Mouse (Mus musculus) hindbrain, embryonic 11.5 days (tissue): Measurements from ENCODE around the gene Ntn1. TPM values are rescaled to one million over a fixed set of nuclear protein-coding genes. Genes with fewer than 3 reads are reported as not detected.

Experiments
- ATAC-seq: fragments of 200-750 bp; cut with Nextera tagmentation; 2 replicates; pipeline ENCODE4 v1.8.0; 2017; ENCODE audit warnings: mild to moderate bottlenecking, moderate TSS enrichment, moderate library complexity; ENCODE audit not compliant: low FRiP score
- DNase-seq: peaks from one replicate; pipeline ENCODE4 v3.0.0-alpha.2; 2015; ENCODE audit warnings: low spot score
- H3K27ac ChIP-seq: fragments of 300-500 bp; sonication (generic); 2 replicates; pipeline ENCODE4 v1.5.1; 2014; ENCODE audit warnings: mild to moderate bottlenecking, low read depth, low read length
- H3K27me3 ChIP-seq: fragments of 300-500 bp; sonication (generic); 2 replicates; pipeline ENCODE4 v1.6.1; 2014; ENCODE audit warnings: mild to moderate bottlenecking, low read length, moderate library complexity, mixed read lengths; ENCODE audit not compliant: control insufficient read depth, insufficient read depth
- H3K36me3 ChIP-seq: fragments of 300-500 bp; sonication (generic); 2 replicates; pipeline ENCODE4 v1.6.1; 2014; ENCODE audit warnings: mild to moderate bottlenecking, low read length, moderate library complexity, mixed read lengths; ENCODE audit not compliant: control insufficient read depth, insufficient read depth
- H3K4me1 ChIP-seq: fragments of 300-500 bp; sonication (generic); replicated peaks from 2 replicates; pipeline ENCODE4 v1.6.1; 2014; ENCODE audit warnings: low read length, mixed read lengths; ENCODE audit not compliant: control insufficient read depth, insufficient read depth
- H3K4me2 ChIP-seq: fragments of 300-500 bp; sonication (generic); replicated peaks from 2 replicates; pipeline ENCODE4 v1.6.1; 2014; ENCODE audit warnings: mild to moderate bottlenecking, low read depth, low read length
- H3K4me3 ChIP-seq: fragments of 300-500 bp; sonication (generic); 2 replicates; pipeline ENCODE4 v1.5.1; 2014; ENCODE audit warnings: low read depth, low read length
- H3K9ac ChIP-seq: fragments of 300-500 bp; sonication (generic); 2 replicates; pipeline ENCODE4 v1.6.1; 2014; ENCODE audit warnings: low read depth, low read length
- H3K9me3 ChIP-seq: fragments of 300-500 bp; sonication (generic); 2 replicates; pipeline ENCODE4 v1.6.1; 2016; ENCODE audit warnings: low read length; ENCODE audit not compliant: control insufficient read depth
- WGBS: fragments of 180-500 bp; shearing (Covaris S2); extraction: QIAGEN DNeasy Blood & Tissue Kit; methylation state at CpG from one replicate; pipeline ENCODE4 v1.1.7; 2014; 5-methylcytosine and 5-hydroxymethylcytosine counted together
- polyA plus RNA-seq: library from polyadenylated mRNA; unstranded; fragments of >200 nt; fragmentation: Nextera tagmentation; extraction: Ambion mirVana; gene quantifications from 2 replicates; pipeline ENCODE4 v1.2.1, GENCODE M21; 2014

Gene Ntn1
- polyA plus RNA-seq, 1 experiment from 2014 or later: 11.9 TPM

GRCm38 (mm10) chr11:68383519-68383918 is 17.1 kb downstream of the Ntn1 start:
- Histone ChIP-seq H3K27me3 (peaks cover 53% of the 10 kb centered on the region), H3K4me3 (peak overlapping the region; percentile 68), H3K9me3 (no peaks in the 10 kb centered on the region), H3K4me2 (peak overlapping the region; percentile 89), H3K36me3 (no peaks in the 10 kb centered on the region), H3K4me1 (peaks cover 30% of the 10 kb centered on the region), H3K9ac (peak overlapping the region; percentile 46; the same call in 1 of the 2 replicates), H3K27ac (peak overlapping the region; percentile 42; the same call in 1 of the 2 replicates)
- peak; percentile 62 for DNase-seq
- no peak for ATAC-seq
- WGBS: 1% methylated on average over 10 of the region's 10 CpGs

GRCm38 (mm10) chr11:68381833-68382232 is 18.8 kb downstream of the Ntn1 start:
- Histone ChIP-seq H3K27ac (no peak overlapping the region), H3K4me2 (no peak overlapping the region), H3K9ac (no peak overlapping the region), H3K4me1 (peaks cover 27% of the 10 kb centered on the region), H3K9me3 (no peaks in the 10 kb centered on the region), H3K36me3 (no peaks in the 10 kb centered on the region), H3K27me3 (peaks cover 47% of the 10 kb centered on the region), H3K4me3 (no peak overlapping the region)
- ATAC-seq: no peak
- no peak for DNase-seq
- 70% methylated on average over 1 of the region's 1 CpGs for WGBS

GRCm38 (mm10) chr11:68381318-68381717 is 19.3 kb downstream of the Ntn1 start:
- H3K27ac ChIP-seq: no peak overlapping the region
- H3K9ac ChIP-seq: no peak overlapping the region
- WGBS: 67% methylated on average over 9 of the region's 9 CpGs
- DNase-seq: no peak
- ATAC-seq: no peak
- no peak overlapping the region for H3K4me3 ChIP-seq
- H3K4me2 ChIP-seq: no peak overlapping the region
- H3K4me1 ChIP-seq: peaks cover 27% of the 10 kb centered on the region
- peaks cover 46% of the 10 kb centered on the region for H3K27me3 ChIP-seq
- H3K9me3 ChIP-seq: no peaks in the 10 kb centered on the region
- H3K36me3 ChIP-seq: no peaks in the 10 kb centered on the region

DNA sequence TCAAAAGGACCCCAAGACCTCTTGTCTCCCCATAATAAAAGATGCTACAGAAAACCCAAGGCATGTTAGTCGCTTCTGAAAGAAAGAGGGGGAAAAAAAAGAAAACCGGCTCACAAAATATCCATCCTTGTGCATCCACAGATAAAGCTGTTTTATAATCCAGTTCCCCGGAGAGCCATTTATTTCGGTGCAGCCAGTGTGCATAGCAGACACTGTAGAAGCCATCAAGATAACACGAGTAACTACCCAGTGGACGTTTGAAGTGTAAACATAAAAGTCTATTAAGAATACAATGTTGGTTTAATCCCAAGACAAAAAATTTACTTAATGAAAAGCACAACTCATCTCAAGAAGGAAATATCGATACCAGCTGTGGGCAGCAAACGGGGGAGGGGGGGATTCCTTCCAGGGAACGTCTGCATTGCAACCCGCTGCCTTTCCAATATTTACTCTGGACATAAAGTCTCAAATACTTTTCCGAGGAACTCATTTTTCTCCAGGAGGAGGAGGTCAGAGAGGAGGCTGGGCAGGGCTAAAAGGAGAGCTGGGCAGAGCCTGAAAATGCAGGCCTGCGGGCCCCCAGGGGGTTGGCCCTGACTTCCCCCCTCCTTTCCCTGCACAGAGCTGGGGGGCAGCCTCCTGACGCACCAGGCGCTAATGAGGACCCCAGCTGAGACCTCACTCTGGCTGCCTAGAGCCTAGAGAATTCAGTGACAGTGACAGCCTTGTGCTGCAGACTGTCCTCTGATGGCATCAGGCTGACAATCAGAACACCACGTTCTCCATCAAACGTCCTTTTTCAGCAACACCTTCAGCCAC is 21.5 kb downstream of the Ntn1 start:
- Histone ChIP-seq H3K4me3 (no peak overlapping the region), H3K27ac (0 out of 2 replicates have a peak overlapping the region, but pooled peaks have one; percentile 32), H3K4me2 (peak overlapping the region; percentile 4), H3K4me1 (peaks cover 18% of the 10 kb centered on the region; the same call in 1 of the 2 replicates), H3K27me3 (peaks cover 36% of the 10 kb centered on the region), H3K9me3 (no peaks in the 10 kb centered on the region), H3K36me3 (no peaks in the 10 kb centered on the region), H3K9ac (peak overlapping the region; percentile 25; the same call in 1 of the 2 replicates)
- 10% methylated on average over 16 of the region's 16 CpGs for WGBS
- DNase-seq (peak; percentile 60), ATAC-seq (peak; percentile 67; the same call in 1 of the 2 replicates)

DNA sequence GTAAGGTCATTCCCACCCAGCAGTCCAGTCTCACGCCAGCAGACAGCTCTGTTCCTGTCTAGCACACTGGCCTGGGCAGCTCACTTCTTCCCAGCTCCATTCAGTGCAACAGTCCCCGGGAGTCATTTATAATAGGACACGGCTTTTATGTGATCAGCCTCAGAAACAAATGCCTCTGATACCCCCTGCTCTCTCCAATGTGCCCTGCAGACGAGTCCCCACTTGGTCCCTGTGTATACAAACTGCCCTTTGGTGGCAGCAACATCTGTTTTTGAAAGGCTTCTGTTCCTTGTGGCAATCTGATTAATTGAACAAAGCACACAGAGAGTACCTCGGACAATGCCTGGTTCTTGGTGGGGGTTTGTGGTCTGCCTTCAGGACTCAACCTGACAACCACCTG is 22.2 kb downstream of the Ntn1 start:
- no peak overlapping the region for H3K4me2 ChIP-seq
- WGBS: 6% methylated on average over 5 of the region's 5 CpGs
- H3K27ac ChIP-seq: 0 out of 2 replicates have a peak overlapping the region, but pooled peaks have one; percentile 32
- peak; percentile 57 for DNase-seq
- H3K27me3 ChIP-seq: peaks cover 32% of the 10 kb centered on the region
- peaks cover 15% of the 10 kb centered on the region; the same call in 1 of the 2 replicates for H3K4me1 ChIP-seq
- H3K9me3 ChIP-seq: no peaks in the 10 kb centered on the region
- no peaks in the 10 kb centered on the region for H3K36me3 ChIP-seq
- H3K4me3 ChIP-seq: no peak overlapping the region
- peak; percentile 82 for ATAC-seq
- H3K9ac ChIP-seq: no peak overlapping the region

DNA sequence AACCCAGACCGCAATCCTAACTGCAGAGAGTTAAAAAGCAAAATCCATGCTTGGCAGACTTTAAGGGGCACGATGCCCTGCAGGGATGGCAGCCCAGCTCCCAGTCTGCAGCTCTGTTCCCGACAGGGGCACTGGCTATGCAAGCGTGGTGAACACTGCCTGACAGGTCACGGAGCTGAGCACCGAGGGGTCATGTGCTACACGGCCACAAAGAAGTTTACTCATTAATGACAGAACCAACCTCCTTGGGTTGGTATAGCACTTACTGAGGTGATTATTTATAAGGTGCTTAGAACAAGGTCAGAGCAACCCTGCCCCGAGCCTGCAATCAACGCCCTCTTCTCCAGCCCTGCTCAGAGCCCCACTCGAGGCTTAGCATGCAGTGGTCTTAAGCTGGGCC is 27.5 kb downstream of the Ntn1 start:
- no peak for DNase-seq

DNA sequence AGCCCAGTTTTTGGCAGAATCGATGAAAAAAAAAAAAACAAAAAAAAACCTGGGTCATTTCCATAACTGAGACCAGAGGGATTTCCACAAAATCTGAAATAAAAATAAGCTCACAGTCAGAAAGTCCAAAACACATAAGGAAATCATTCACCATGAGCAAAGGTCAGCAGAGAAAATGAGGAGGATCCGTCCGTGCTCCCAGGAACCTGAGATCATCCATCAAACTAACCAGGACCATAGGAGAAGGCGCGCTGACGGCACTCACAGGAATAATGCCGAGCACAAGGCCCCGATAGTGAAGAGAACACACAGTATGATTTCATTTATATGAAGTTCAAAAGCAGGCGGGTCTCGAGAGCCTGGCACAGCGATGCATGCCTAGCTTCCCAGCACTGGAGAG is 29.0 kb downstream of the Ntn1 start:
- Histone ChIP-seq H3K9me3 (no peaks in the 10 kb centered on the region), H3K9ac (no peak overlapping the region), H3K4me2 (no peak overlapping the region), H3K27me3 (peaks cover 14% of the 10 kb centered on the region), H3K27ac (peak overlapping the region; percentile 30; the same call in 1 of the 2 replicates), H3K36me3 (no peaks in the 10 kb centered on the region), H3K4me1 (no peaks in the 10 kb centered on the region), H3K4me3 (no peak overlapping the region)
- DNase-seq (peak; percentile 32), ATAC-seq (no peak)
- 45% methylated on average over 11 of the region's 11 CpGs for WGBS

More for the DNA sequence above, 27.5 kb downstream of the Ntn1 start:
- Histone ChIP-seq H3K4me1 (no peaks in the 10 kb centered on the region), H3K27ac (no peak overlapping the region), H3K36me3 (no peaks in the 10 kb centered on the region), H3K4me3 (no peak overlapping the region), H3K9ac (no peak overlapping the region), H3K27me3 (peaks cover 22% of the 10 kb centered on the region), H3K4me2 (no peak overlapping the region), H3K9me3 (no peaks in the 10 kb centered on the region)
- 74% methylated on average over 10 of the region's 10 CpGs for WGBS
- ATAC-seq: no peak

DNA sequence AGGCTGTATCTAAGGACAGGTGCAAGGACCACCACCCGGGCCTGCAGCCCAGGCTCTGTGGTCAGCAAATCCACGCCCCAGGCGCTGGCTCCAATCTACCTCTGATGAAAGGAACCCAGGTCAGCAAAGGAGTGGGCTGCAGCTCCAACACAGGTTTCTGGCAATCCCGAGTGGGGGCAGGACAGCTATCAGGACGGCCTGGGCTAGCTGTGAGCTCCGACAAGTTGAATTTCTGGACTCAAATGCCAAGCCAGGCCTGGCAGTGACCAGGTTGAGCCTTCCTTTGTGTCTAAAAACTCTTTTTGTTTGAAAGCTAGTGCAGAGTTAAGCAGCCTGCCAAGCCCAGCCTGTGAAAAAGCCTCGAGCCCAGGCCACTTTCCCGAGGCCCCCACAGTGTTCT is 43.7 kb downstream of the Ntn1 start:
- Histone ChIP-seq H3K9ac (no peak overlapping the region), H3K27ac (no peak overlapping the region), H3K4me2 (no peak overlapping the region), H3K9me3 (no peaks in the 10 kb centered on the region), H3K4me1 (no peaks in the 10 kb centered on the region), H3K27me3 (no peaks in the 10 kb centered on the region), H3K36me3 (no peaks in the 10 kb centered on the region), H3K4me3 (no peak overlapping the region)
- no peak for DNase-seq
- 76% methylated on average over 8 of the region's 8 CpGs for WGBS
- no peak for ATAC-seq

GRCm38 (mm10) chr11:68355561-68355960 is 45.1 kb downstream of the Ntn1 start:
- no peak overlapping the region for H3K9ac ChIP-seq
- H3K9me3 ChIP-seq: no peaks in the 10 kb centered on the region
- H3K4me3 ChIP-seq: no peak overlapping the region
- 77% methylated on average over 8 of the region's 8 CpGs for WGBS
- no peaks in the 10 kb centered on the region for H3K27me3 ChIP-seq
- no peak overlapping the region for H3K4me2 ChIP-seq
- ATAC-seq (no peak), DNase-seq (no peak)
- no peaks in the 10 kb centered on the region for H3K36me3 ChIP-seq
- H3K4me1 ChIP-seq: no peaks in the 10 kb centered on the region
- H3K27ac ChIP-seq: no peak overlapping the region
